Mouse (Mus musculus) urinary bladder, postnatal 25 days (tissue): ENCODE data around the gene Gpr15.

Experiments
- DNase-seq: peaks from one replicate; pipeline ENCODE4 v3.0.0; 2022; ENCODE audit warnings: low spot score

Gpr15 gene

DNA sequence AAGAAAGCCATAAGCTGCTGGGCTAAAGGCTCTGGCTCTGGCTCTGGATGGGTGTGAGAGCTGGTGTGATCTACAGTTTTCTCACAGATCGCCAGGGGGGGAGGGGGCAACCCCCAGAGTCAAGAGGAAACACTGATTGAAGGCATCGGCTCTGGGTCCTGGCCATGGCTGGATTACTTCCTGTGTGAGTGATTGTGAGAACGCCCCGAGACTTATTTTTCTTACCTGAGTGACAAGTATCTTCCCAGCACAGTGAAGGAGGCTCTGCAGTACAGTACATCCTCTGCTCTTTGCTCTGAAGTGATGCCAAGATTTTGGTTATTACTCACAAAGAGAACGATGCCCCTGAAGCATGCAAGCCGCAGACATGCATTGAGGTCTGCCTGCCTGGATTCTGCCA lies 17.1 kb downstream of the Gpr15 start:
- DNase-seq: no peak

DNA sequence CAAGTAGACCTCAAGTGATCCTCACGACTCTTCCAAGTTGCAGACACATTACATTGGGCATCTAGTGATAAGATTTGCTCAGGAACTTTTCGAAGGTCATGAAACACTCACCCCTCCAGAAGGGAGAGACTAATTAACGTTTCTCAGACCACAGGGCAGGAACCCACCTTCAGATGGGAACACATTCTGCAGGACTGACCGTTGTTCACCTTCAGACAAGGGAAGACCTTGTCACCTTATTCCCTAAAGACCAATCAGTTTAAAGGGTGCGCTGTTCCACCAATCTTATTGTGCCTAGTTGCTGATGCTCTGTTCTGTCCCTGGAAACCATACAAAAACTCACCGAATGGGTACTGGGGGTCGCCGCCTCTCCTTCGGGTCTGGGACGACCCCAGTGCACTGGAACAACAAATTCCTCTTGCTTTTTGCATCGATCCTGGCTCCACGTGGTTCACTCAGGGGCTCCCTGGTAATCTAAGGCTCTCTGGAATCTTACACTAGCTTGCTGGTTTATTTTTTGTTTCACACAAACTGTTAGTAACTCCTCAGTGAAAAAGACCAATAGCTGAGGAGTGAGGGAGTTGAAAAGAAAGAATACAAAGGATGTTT lies 17.9 kb downstream of the Gpr15 start:
- DNase-seq: no peak

DNA sequence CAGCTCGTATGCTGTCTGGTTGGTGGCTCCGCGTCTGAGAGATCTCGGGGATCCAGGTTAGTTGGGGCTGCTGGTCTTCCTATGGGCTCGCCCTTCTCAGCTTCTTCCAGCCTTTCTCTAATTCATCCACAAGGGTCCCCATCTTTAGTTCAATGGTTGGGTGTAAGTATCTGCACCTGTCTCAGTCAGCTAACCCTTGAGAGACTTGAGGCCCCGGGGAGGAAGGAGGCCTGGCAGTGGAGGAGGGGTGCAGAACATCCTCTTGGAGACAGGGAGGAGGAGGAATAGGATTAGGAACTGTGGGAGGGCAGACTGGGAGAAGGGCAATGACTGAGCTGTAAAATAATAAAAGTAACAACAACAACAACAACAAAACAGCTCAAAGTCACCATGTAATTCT lies 18.7 kb downstream of the Gpr15 start:
- no peak for DNase-seq

DNA sequence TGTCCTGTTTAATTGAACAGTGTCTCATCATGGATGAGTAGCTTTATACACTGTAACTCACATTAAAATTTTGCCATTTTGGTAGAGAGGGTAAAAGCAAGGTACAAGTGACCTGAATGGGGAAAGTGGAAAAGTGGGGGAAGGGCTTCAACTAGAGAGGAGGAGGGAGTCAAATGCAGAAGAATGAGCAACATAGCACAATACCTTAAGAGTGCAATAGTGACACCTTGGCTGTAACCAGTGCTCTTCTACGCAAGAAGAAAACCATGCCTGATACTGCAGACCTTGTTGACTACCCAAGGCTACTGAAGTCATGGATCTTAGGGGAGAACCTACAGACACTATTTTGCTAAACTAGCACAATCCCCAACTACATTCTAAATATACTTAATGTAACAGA lies 21.6 kb downstream of the Gpr15 start:
- no peak for DNase-seq

DNA sequence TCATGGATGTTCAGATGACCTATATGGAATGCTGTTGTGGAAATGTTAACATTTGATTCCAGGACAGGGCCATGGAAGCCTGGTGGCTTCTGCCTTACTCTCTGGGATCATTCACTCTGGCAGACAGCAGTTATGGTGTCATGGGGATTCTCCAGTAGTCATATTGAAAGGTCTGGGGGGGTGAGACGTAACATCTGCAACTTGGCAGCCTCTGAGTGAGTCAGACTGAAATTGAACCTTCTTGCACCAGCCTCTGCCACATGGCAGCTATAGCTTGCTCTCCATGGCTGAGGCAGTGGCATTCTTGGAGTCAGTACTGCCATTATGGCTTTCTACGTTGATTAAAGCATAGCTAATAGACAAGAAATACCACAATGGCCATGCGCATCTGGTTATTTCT lies 22.1 kb downstream of the Gpr15 start:
- no peak for DNase-seq

DNA sequence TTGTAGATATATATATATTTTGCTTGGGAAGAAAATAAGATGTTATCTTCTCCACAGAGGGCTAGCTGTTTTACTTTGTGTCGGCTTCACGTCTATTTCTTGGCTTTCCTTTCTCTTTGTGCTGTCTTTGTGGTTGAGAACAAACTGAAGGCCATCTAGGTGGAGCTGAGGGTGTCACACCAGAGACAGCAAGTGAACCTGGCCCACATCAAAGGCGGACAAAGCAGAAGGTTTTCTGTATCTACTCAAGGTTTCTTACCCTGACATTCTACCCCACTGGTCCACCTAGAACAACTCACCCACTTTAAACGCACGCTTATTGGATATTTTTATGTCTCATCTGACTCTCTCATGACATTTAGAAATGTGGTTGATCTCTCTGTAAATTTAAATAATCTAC lies 24.8 kb downstream of the Gpr15 start:
- no peak for DNase-seq

DNA sequence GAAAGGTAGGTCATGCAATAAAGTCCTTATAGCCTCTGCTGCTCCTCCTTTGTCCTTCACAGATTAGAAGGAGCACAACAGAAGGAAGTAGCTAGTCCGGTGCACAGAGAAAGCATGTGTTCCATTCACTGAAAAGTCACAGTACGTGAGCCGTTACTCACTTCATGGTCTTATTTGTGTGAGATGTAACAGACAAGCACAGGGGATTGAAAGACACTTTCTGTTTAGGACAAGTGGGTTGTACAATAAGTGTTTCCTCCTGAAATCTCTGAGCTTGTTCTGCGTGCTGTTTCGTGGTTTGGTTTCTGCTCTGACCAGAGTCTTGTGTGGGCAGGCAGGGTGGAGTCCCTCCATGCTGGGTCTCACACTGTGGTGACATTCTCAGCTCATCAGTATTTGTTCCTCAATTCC lies 28.5 kb downstream of the Gpr15 start:
- no peak for DNase-seq

DNA sequence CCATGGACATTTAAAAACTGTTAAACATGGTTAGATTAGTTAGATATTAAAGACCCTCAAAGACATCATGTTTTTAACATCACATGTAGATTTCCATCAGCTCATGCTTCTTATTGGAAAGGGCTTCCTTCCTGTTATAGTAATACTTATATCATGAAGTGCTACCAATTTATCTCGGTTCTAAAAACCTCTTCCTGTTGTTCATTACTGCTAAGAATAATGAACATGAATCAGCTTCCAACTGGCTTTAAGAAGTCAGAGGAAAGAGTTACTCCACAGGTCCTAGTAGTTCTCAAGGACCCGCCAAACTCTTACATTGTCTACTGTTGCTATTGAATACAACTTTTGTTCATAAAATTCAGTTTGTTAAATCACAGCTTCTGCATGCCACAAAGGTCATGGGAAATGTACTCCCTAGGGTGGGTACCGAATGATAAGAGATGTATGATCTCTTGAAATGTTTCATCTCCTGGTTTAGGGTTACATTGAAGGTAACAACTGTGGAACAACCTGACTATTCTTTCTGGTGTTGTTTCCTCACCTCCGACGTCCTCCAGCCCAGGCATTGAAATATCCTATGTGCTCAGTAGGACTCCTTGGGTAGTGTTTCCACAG lies 29.2 kb downstream of the Gpr15 start:
- no peak for DNase-seq

DNA sequence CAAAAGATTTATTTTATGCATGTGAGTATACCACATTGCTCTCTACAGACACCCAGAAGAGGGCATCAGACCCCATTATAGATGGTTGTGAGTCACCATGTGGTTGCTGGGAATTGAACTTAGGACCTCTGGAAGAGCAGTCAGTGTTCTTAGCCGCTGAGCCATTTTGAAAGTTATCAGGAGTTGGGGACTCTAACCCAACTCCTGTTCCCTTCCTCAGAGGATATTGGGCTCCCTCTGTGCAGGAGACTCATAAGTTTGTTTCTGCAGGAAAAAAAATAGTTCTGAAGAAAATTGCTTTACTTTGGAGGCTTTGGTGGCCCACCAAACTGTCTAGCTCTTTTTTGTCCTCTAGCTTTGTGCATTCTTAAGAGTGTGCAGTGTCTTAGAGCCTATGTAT lies 30.3 kb downstream of the Gpr15 start:
- DNase-seq: no peak

DNA sequence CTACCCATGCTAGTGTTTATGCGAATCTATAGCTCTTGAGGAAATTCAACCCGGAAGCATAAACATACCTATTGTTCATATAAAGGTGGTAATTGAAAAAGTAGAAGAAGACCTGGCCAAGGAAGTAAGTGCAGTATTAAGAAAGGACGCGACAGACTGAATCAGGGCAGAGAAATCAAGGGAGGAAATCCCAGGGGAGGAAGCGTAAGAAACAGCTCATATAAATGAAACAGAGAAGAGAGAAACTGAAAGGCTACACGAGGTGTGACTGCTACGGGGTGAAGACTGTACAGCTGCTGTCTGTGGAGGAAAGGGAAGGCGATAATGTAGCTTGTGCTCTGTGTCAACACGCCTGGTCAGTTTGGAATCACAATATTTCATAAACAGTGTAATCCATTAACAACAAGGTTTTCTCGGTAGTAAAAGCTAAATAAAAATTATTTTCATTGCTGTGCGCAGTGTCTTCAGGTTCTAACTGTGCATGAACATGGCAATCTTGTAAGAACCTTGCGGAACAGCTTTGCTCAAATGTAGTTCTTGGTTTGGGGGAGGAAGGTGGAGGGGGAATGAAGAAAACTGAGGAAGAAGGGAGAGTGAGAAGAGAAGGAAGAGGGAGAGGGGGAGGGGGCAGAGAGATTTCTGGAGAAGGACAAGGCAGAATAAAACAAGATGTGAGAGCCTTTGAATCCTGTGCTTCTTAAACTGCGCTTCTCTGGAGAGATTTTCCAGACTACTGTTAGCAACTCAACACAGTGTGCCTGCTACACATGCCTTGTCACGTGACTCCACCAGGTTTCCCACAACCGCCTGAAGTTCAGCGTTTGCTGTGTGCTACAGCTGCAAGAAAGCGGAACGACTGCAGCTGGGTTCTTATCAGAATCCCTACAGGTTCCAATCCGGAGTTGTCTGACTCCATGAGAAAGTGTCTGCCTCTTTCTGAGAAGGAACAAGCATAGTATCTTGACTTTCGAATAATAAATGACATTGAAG lies 33.0 kb downstream of the Gpr15 start:
- no peak for DNase-seq

DNA sequence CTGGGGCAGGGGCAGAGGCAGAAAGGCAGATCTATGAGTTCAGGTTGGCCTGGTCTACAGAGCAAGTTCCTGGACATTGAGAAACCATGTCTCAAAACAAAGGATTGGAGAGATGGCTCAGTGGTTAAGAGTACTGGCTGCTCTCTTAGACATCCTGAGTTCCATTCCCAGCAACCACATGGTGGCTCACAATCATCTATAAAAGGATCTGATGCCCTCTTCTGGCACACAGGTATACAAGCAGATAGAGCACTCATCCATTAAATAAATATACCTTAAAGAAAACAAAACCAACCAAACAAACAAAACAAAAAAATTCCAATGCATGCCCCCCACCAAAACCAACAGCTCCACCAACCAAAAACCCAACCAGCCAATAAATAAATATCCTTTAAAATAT lies 34.3 kb downstream of the Gpr15 start:
- DNase-seq: no peak

DNA sequence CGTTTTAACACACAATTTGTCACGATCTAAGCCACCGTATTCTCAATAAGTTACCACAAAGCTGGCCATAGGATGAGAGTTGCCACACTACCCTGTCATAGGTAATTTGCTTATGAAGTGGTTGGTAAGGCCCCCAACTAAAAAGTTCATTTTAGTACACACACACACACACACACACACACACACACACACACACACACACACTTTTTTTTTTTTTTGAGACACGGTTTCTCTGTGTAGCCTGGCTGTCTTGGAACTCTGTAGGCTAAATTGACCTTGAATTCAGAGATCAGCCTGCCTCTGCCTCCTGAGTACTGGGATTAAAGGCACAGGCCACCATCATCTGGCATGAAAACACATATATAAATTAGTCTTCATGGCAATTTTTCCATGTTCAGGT lies 35.0 kb downstream of the Gpr15 start:
- no peak for DNase-seq

DNA sequence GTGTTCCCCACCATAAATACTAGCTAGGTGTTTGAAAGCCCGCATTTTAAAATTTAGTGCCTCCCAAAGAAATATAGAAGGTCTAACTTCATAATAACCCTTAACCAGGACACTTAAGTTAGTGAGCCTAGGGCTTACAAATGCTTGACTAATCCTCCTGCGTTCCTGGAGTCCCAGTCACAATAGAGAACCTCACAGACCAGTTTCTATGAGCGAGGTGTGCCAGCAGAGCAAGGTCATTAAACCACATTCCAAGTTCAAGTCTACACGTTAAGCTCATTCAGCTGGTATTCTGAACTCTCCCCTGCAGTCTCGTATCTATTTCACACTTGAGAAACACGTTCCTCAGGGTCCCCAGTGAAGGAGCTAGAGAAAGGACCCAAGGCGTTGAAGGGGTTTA lies 36.0 kb downstream of the Gpr15 start:
- DNase-seq: peak; percentile 10

DNA sequence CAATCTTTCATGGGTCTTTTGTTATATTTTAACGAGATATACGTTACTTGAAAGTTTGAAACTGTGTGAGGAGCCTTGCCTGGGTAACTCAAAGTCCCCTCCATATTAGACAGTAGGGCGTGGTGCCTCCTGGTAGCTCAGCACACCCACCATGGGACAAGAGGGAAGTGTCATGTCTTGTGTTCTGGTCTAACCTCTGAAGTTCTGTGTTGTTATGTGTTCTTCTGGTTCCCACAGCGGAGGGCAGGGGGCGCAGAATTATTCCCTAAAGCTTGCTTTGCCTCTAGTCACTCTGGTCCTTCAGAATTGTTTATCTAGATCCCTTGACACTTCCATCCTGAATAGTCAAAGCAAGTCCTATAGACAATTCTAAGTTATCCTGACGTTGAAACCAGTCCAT lies 36.8 kb downstream of the Gpr15 start:
- DNase-seq: no peak

DNA sequence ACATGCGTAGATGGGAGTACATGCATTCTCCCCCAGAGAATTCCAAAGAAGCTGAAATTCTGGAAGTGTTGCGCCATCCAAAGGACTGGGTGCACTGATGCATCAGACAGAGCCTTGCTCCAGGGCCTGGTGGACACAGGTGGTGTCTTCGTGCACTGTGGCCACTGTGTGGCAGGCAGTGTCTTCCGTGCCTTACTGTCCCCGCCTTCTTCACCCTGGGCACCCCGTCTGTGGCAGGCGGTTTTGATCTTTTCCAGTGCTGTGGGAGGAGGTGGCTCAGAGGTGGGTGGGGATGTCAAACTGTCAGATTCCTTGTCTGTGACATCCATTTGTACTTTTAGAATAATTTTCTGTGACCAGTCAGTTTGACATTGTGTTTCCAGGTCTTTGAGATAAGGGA lies 40.2 kb downstream of the Gpr15 start:
- no peak for DNase-seq

DNA sequence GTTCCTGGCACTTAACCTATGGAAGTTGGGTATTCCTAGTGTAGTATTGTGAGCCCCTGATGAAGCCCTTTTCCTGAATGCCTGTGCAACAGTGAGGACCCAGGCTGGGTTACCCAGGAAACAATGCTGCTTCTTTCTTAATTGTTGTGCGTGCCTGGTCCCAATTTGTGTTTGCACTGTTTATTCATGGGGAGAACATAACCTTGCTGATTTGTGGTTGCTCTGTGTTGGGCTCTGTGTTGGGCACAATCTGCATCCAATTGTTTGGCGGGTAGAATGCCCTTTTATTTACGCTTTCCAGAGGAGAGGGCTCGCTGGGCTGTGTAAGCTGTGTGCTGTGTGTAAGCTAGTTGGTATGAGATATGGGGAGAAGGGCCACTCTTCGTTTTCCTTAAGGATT lies 41.4 kb downstream of the Gpr15 start:
- no peak for DNase-seq

DNA sequence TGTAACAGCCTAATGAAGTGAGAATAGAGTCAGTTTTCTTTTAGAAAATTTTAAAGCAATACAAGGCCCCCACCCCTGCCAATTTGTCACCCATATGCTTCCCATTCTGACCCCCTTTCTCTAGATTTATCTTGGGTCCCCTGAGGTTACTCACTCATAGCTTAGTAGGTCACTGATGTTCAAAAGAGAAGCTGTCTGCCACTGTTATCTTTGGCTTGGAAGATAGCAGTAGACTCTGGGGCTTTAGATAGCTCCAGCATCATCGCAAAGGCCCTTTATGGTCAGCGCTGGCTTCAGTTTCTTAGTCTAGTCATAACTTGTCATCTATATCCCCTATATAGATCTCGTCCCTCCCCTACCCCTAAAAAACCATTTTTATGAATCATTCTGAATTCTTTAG lies 42.2 kb downstream of the Gpr15 start:
- DNase-seq: no peak

DNA sequence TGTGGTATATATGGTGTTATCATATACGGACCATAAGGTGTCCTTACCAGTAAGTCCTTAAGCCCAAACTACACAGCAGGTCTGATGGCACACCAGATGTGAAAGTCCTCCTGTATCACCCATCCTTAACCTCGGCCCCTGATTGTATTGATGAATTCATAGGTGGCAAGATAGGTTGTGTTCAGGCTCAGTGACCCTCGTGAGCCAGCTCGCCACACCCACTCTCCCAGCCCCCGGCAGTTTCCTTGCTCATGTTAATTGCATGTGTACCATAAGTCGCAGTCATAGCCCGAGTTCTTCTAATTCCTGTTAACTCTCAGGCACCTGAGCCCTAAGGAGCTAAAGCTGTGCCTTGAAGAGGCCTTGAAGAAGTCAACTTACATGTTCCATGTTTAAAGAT lies 42.7 kb downstream of the Gpr15 start:
- no peak for DNase-seq

DNA sequence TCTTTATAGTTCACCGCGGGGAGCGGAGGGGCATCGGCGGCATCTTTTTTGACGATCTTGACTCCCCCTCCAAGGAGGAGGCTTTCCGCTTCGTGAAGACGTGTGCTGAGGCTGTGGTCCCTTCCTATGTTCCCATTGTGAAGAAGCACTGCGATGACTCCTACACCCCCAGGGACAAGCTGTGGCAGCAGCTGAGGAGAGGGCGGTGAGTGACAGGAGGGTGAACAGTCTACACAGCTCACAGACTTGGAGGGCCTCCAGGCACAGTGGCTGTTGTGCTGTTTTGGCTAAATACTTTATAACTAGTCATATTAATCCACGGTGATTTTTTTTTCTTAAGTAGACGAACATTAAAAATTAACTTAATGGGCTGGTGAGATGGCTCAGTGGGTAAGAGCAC lies 43.6 kb downstream of the Gpr15 start:
- DNase-seq: no peak

DNA sequence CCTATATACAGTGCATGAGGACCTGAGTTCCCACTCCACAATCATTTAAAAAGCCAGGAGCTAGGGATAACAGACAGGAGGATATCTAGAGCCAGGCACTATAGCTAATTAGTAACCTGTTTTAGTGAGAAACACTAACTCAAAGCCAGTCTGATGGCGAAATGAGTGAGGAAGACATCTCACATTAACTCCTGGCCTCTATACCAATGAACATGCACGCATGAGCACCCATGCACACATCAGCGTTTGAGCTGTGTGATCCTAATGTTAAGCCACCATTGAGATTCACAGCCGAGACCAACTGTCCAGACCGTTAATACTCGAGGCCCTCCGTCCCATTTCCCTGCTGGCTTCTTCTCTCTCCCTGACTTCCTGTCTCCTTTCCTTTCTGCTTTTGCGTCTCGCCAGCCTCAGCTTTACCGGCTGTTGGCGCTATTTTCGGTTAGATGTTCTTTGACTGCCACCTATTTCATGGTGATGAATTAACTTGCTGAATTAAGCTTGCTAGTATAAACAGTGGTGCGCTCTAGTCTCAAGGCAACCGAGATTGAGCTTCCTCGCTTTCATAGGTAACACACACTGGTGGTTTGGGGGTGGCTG lies 45.0 kb downstream of the Gpr15 start:
- DNase-seq: no peak

DNA sequence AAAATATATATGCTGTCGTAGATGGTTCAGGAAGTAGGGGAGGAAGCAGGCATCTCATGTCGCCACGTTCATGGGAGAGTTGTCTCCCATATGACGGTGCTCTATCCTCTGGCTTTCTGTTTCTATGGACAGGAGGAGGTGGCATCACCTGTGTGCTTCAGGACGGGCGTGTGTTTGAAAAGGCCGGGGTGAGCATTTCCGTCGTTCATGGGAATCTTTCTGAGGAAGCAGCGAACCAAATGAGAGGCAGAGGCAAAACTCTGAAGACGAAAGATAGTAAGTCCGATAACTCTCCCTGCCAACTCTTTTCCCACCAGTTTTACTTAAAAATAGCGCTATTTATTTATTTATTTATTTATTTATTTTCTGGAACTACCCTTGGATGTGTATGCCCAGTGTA lies 46.5 kb downstream of the Gpr15 start:
- no peak for DNase-seq

DNA sequence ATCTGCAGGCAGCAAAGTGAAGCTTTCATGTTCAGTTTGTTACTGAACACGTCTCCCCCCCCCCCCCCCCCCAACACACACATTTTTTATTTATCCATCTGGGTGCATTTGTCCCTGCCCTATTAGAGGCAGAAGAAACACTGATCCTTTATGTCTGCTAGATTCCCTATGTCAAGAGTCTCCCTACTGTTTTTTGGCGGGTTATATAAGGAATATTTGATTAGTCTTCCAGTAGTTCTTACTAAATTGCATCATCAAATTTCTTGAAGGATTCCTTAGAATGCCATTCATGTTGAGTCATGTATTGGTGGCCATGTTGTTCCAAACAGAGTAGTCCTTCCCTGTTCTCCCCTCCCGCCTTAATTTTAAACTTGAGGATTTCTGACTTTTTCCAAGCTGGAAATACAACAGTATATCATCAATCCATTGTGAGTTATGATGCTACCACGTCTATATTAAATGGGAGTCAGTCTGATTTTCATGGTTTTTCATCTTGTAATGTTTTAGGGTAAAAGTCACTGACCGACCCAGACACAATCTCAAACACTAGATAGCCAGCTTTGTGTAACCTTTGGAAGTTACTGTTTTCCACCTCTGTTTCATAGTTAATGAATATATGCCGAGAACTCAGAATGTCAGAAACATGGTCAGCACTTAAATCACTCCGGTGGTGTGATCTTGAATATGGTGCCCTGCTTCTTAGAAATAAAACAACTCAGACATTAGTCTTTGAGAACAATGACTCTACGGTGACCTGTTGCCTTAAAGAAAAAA lies 47.5 kb downstream of the Gpr15 start:
- no peak for DNase-seq
